Mouse (Mus musculus) heart, embryonic 10.5 days (tissue): ENCODE data around the gene Nkiras1. TPM values are rescaled to one million over a fixed set of nuclear protein-coding genes. Genes with fewer than 3 reads are reported as not detected.
A peak's percentile ranks its signal among the peaks of the same experiment; 100 is the strongest.
"Not testable (repeated sequence)": the region's sequence is repeated elsewhere in the genome, so short reads cannot be mapped to it uniquely, and the experiment has no call there.

Source experiments
- DNase-seq: peaks from one replicate; pipeline ENCODE4 v3.0.0-alpha.2; 2017; ENCODE audit warnings: low spot score
- H3K27ac ChIP-seq: fragments of 300-500 bp; sonication (generic); 2 replicates; pipeline ENCODE4 v1.5.1; 2016; ENCODE audit warnings: mild to moderate bottlenecking
- H3K27me3 ChIP-seq: fragments of 300-500 bp; sonication (generic); 2 replicates; pipeline ENCODE4 v1.6.1; 2016; ENCODE audit warnings: mild to moderate bottlenecking; ENCODE audit not compliant: poor library complexity, insufficient read depth, severe bottlenecking
- H3K36me3 ChIP-seq: fragments of 300-500 bp; sonication (generic); 2 replicates; pipeline ENCODE4 v1.6.1; 2016; ENCODE audit warnings: mild to moderate bottlenecking, moderate library complexity
- H3K4me1 ChIP-seq: fragments of 300-500 bp; sonication (generic); 2 replicates; pipeline ENCODE4 v1.6.1; 2016; ENCODE audit warnings: mild to moderate bottlenecking
- H3K4me3 ChIP-seq: fragments of 300-500 bp; sonication (generic); 2 replicates; pipeline ENCODE4 v1.5.1; 2016; ENCODE audit warnings: mild to moderate bottlenecking, moderate library complexity
- H3K9me3 ChIP-seq: fragments of 300-500 bp; sonication (generic); 2 replicates; pipeline ENCODE4 v1.6.1; 2016; ENCODE audit warnings: mild to moderate bottlenecking, moderate library complexity
- WGBS: fragments of 180-500 bp; shearing (Covaris S2); methylation state at CpG from one replicate; pipeline ENCODE4 v1.1.7; 2016; 5-methylcytosine and 5-hydroxymethylcytosine counted together
- polyA plus RNA-seq: library from polyadenylated mRNA; unstranded; fragments of >200 nt; fragmentation: Nextera tagmentation; extraction: Ambion mirVana; gene quantifications from 2 replicates; pipeline ENCODE4 v1.2.1, GENCODE M21; 2016

The Nkiras1 gene
- polyA plus RNA-seq, result 14.8 and 16.7 TPM in 2 replicates

GRCm38 (mm10) chr14:18270529-18271441 is at the start of gene Nkiras1, which contains the start of gene Rpl15:
Gene Nkiras1 (plus strand): TSS chr14:18271136.
Gene Rpl15 (minus strand): TSS chr14:18271391.
- no peaks in the 10 kb centered on the region for H3K27me3 ChIP-seq
- under 1% methylated on average over 78 of the region's 78 CpGs for WGBS
- H3K27ac ChIP-seq, result peak within 1 kb of the TSS; percentile 98
- DNase-seq, result peak; percentile 100
- no peaks in the 10 kb centered on the region for H3K9me3 ChIP-seq
- no peaks in the 10 kb centered on the region for H3K4me1 ChIP-seq
- peak within 1 kb of the TSS; percentile 89 for H3K4me3 ChIP-seq
- peaks cover 32% of the 10 kb centered on the region for H3K36me3 ChIP-seq

GRCm38 (mm10) chr14:18221977-18222376 is 49.0 kb upstream of the Nkiras1 start:
- H3K4me3 ChIP-seq, result no peak overlapping the region
- no peaks in the 10 kb centered on the region for H3K27me3 ChIP-seq
- H3K4me1 ChIP-seq, result no peaks in the 10 kb centered on the region
- WGBS, result 71% methylated on average over 6 of the region's 6 CpGs
- no peak overlapping the region for H3K27ac ChIP-seq
- no peaks in the 10 kb centered on the region for H3K36me3 ChIP-seq
- H3K9me3 ChIP-seq, result no peaks in the 10 kb centered on the region
- no peak for DNase-seq

DNA sequence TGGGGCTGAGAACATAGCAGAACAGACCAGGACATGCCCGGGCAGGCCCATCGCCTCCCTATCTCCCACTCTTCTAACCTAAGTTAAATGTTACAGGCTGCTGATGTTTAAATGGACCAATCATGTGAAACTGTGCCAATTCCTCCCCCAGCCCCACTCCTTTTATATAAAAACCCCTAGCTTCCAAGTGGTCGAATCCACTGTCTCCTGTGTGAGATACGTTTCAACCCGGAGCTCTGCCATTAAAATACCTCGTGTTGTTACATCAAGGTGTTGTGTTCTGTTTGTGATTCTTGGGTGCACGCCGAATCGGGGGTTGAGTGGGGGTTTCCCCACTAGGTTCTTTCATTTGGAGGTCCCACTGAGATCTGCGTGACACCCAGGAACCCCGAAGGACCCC is 45.5 kb upstream of the Nkiras1 start:
- not testable (repeated sequence) for H3K4me1 ChIP-seq, H3K36me3 ChIP-seq, H3K27ac ChIP-seq, H3K9me3 ChIP-seq, H3K27me3 ChIP-seq, DNase-seq, H3K4me3 ChIP-seq
- 92% methylated on average over 11 of the region's 11 CpGs for WGBS

- not testable (repeated sequence) for H3K4me1 ChIP-seq, H3K27me3 ChIP-seq, H3K27ac ChIP-seq, H3K4me3 ChIP-seq, DNase-seq, H3K36me3 ChIP-seq, H3K9me3 ChIP-seq
- 86% methylated on average over 11 of the region's 11 CpGs for WGBS
These were observed 44.8 kb upstream of the Nkiras1 start for GRCm38 (mm10) chr14:18226181-18226580.

DNA sequence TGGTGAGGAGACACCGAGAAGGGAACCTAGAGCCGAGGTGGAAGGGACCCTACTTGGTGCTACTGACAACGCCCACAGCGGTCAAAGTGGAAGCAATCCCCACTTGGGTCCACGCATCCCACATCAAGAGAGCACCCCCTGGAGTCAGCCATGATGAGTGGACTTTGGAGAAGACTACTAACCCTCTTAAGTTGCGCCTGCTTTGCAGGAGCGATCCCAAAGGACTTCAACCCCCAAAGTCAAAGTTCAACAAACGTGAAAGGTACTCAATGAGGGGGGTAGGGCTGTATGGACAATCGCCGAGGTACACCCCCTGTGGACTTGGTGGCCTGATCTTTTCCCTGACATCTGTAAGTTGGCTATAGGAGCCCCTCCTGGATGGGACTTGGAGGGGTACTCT is 41.2 kb upstream of the Nkiras1 start:
- H3K4me1 ChIP-seq, result peaks cover 13% of the 10 kb centered on the region; the same call in 1 of the 2 replicates
- not testable (repeated sequence) for H3K9me3 ChIP-seq, H3K27ac ChIP-seq, DNase-seq, H3K27me3 ChIP-seq, H3K36me3 ChIP-seq, H3K4me3 ChIP-seq
- 90% methylated on average over 10 of the region's 10 CpGs for WGBS

GRCm38 (mm10) chr14:18231866-18232265 is 39.1 kb upstream of the Nkiras1 start:
- not testable (repeated sequence) for H3K27me3 ChIP-seq, H3K9me3 ChIP-seq, DNase-seq, H3K4me3 ChIP-seq, H3K27ac ChIP-seq, H3K36me3 ChIP-seq
- WGBS, result 91% methylated on average over 8 of the region's 8 CpGs
- H3K4me1 ChIP-seq, result peaks cover 18% of the 10 kb centered on the region; the same call in 1 of the 2 replicates

DNA sequence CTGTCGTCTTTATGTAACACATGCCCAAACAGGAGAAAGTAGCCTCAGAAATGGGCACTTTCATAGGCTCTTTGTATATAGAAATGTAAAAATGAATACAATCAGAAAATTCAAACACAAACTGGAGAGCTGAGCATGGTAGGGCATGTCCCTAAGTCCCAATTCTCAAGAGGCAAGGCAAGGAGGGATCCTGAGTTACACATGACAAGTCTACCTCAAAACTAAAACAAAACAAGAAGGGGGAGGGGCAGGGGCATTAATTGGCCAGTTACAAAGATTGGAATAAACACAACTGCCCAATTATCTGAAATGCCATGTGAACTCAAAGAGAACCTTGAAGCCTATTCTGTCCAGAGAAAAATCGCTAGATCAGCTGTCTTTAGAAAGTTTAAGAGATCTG is 37.9 kb upstream of the Nkiras1 start:
- 70% methylated on average over 2 of the region's 2 CpGs for WGBS

GRCm38 (mm10) chr14:18233981-18234960 is 36.7 kb upstream of the Nkiras1 start:
- no peak for DNase-seq
- 34% methylated on average over 5 of the region's 5 CpGs for WGBS
- no peaks in the 10 kb centered on the region for H3K27me3 ChIP-seq
- H3K4me3 ChIP-seq, result peak overlapping the region; percentile 27; the same call in 1 of the 2 replicates
- H3K9me3 ChIP-seq, result no peaks in the 10 kb centered on the region
- H3K27ac ChIP-seq, result peak overlapping the region; percentile 87
- H3K4me1 ChIP-seq, result peaks cover 18% of the 10 kb centered on the region; the same call in 1 of the 2 replicates
- H3K36me3 ChIP-seq, result no peaks in the 10 kb centered on the region

More for the DNA sequence above, 37.9 kb upstream of the Nkiras1 start:
- DNase-seq, result no peak
- no peaks in the 10 kb centered on the region for H3K9me3 ChIP-seq
- peaks cover 18% of the 10 kb centered on the region; the same call in 1 of the 2 replicates for H3K4me1 ChIP-seq
- H3K27me3 ChIP-seq, result no peaks in the 10 kb centered on the region
- H3K36me3 ChIP-seq, result no peaks in the 10 kb centered on the region
- H3K27ac ChIP-seq, result 0 out of 2 replicates have a peak overlapping the region, but pooled peaks have one; percentile 87
- no peak overlapping the region for H3K4me3 ChIP-seq

GRCm38 (mm10) chr14:18236496-18237235 is 34.3 kb upstream of the Nkiras1 start:
- peaks cover 18% of the 10 kb centered on the region; the same call in 1 of the 2 replicates for H3K4me1 ChIP-seq
- not testable (repeated sequence) for DNase-seq, H3K9me3 ChIP-seq, H3K27me3 ChIP-seq, H3K27ac ChIP-seq, H3K4me3 ChIP-seq, H3K36me3 ChIP-seq
- 96% methylated on average over 2 of the region's 2 CpGs for WGBS

DNA sequence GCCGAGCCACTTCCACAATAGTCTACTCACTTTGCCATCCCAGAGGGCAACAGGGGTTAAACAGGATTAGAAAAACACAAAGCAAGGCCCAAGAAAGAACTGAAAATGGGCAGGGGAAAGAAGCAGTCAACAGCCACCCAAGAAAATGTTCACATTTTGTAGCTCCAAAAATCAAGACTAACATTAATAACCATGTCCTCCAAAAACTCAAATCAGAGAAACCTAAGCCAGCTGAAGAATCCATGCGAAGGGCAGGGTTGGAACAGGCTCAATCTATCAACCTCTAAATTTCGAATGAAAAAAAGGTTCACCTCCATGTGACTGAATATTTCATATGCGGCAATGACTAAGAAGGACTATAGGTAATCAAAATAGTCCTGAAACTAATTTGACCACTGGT is 33.6 kb upstream of the Nkiras1 start:
- Histone ChIP-seq H3K27ac (peak overlapping the region; percentile 90; the same call in 1 of the 2 replicates), H3K4me3 (peak overlapping the region; percentile 83), H3K27me3 (no peaks in the 10 kb centered on the region), H3K9me3 (no peaks in the 10 kb centered on the region), H3K36me3 (no peaks in the 10 kb centered on the region), H3K4me1 (peaks cover 18% of the 10 kb centered on the region; the same call in 1 of the 2 replicates)
- 74% methylated on average over 4 of the region's 4 CpGs for WGBS
- DNase-seq, result no peak

GRCm38 (mm10) chr14:18238131-18238749 is 32.7 kb upstream of the Nkiras1 start:
- DNase-seq, result peak; percentile 96
- WGBS, result under 1% methylated on average over 68 of the region's 71 CpGs
- no peaks in the 10 kb centered on the region for H3K9me3 ChIP-seq
- peaks cover 13% of the 10 kb centered on the region; the same call in 1 of the 2 replicates for H3K4me1 ChIP-seq
- no peaks in the 10 kb centered on the region for H3K36me3 ChIP-seq
- no peaks in the 10 kb centered on the region for H3K27me3 ChIP-seq
- peak overlapping the region; percentile 90 for H3K27ac ChIP-seq
- peak overlapping the region; percentile 83 for H3K4me3 ChIP-seq
